Mouse (Mus musculus) left cerebral cortex, postnatal 36 days (tissue): Measurements from ENCODE around the gene Yod1. TPM values are rescaled to one million over a fixed set of nuclear protein-coding genes. Genes with fewer than 3 reads are reported as not detected.
A peak's percentile ranks its signal among the peaks of the same experiment; 100 is the strongest.

Experiments
- DNase-seq, 2 experiments: peaks; one replicate each; pipeline ENCODE4 v3.0.0; 2021 to 2022; ENCODE audit warnings: low spot score in 2 of 2, mixed read lengths in 1 of 2
- intact Hi-C: fragments of 180-260 bp; cut with DNase I; formaldehyde crosslinking; loops from one replicate; pipeline ENCODE4 v1.15.1; 2025
- total RNA-seq, 2 experiments: library from RNA; stranded (reverse); gene quantifications; 2 replicates each; pipeline ENCODE4 v1.2.3; 2021

The Yod1 gene
- total RNA-seq: 10 to 100 TPM; 15.0 to 18.0 TPM

DNA sequence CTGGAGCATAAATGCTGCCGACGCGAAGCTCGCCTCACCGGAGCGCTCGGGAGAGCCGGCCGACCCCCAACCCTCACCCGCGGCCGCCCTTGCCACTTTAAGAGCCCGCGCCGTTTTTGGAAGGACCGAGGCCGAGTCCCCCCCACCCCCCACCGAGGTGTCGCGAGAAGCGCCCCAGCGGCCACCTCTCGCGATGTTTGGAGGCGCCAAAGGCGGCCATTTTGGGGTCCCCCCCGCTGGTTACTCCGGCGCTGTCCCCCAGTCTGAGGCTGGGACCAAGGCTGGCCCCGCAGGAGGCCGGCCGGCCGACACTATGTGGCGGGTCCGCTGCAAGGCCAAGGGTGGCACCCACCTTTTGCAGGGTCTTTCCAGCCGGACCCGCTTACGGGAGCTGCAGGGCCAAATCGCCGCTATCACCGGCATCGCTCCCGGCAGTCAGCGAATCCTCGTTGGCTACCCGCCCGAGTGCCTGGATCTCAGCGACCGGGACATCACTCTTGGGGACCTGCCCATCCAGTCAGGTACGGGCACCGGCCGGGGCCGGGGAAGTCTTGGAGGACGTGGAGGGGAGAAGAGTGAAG lies at the start of gene Yod1:
Gene Yod1, plus strand, starts transcription at position 37 of the 581 bp plus-strand sequence.
- intact Hi-C loops: no loop called here
- peak; percentile 89 to 90 for DNase-seq

DNA sequence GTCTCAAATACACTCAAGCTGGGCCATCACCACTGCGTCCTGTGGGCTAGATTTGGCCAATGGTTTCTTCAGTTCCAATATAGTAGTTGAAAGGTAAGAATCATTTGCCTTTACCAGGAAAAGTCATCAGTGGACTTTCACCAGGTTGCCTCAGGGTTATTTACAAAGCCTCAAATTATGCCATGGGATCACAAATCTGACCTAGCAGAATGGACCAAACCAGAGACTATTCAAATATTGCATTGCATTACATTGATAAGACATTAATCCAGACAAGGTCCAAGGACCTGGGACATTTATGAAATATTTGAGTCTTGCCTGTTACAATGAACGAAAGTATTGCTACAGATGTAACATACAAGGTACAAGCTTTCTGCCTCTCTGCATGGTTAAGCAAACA lies 38.6 kb upstream of the Yod1 start:
- DNase-seq: no peak
- intact Hi-C loops: no loop called here

- no peak for DNase-seq
- intact Hi-C loops: no loop called here
Measured at GRCm38 (mm10) chr1:130681075-130681474, 36.1 kb upstream of the Yod1 start.

GRCm38 (mm10) chr1:130681656-130682413 lies 35.3 kb upstream of the Yod1 start:
- intact Hi-C loops: no loop called here

DNA sequence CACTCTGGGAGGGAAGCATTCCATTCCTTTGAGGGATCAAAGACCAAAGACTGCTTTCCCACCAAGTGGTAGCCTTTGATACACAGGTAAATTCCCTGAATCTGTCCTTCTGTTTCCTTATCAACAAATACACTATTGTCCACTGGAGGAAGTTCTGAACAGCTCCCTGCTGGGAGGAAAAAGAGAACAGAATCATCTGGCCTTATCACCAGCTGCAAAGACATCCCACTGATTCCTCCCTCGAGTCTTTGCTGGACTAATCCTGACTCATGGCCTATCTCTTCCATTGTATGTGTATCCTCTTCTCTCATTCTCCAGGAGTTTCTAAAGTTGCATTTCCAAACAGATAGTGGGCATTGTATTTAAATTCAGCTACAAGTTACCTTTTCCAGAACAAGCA lies 33.2 kb upstream of the Yod1 start:
- intact Hi-C loops: no loop called here
- no peak for DNase-seq

More at GRCm38 (mm10) chr1:130681656-130682413, 35.3 kb upstream of the Yod1 start:
- DNase-seq: no peak

DNA sequence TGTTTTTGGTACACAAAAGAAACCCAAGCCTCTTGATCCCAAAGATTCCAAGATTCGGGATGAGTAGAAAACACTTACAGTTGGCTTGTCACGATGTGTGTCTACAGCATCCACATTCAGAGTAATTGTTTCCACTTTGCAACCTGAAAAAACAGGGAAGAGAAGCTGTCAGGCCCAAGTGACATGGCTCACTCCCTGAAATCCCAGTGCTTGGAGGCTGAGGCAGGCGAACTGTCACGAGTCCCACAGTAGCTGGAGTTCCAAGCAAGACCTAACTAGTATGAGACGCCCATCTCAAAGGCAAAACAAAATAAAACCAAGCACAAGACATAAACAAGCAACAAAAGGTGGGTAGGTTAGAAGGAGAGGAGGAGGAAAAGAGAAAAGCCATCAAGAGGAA lies 18.5 kb upstream of the Yod1 start:
- intact Hi-C loops: loop anchor here (10.0 kb wide), 1 partner anchor 76 kb away; no protein-coding TSS in a partner anchor
- no peak for DNase-seq

DNA sequence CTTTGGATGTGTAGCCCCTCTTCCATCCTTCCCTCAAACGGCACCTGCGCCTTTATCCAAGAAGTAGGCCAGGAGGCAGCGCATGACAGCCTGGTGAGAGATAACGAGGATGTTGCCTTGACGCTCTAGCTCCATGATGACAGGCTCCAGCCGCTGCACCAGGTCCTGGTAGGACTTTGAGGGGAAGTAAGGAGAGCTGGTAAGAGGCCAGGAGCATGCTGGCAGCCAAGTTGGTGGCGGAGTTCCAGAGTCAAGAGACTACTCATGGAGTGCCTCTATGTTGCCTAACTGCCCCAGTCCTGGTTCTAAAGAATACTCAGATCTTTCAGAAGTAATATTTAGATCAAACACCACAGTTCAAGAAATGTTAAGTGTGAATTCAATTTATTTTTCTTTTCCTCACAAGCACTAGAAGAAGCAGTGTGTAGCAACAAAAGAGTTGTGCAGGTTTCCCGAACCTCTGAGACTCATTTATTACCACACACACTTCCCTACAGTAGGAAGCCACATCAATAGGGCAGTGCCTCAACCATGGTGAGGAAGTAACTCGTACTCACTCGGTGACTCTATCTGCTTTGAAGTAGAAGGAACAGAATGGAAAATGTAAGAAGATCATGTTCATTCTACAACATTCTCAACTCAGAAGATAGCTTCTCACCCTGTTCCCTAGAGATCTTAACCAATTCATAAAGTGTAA lies 17.0 kb upstream of the Yod1 start:
- DNase-seq: peak in 1 of 2 experiments; percentile 19
- intact Hi-C loops: loop anchor here (10.0 kb wide), 1 partner anchor 75 kb away; no protein-coding TSS in a partner anchor

DNA sequence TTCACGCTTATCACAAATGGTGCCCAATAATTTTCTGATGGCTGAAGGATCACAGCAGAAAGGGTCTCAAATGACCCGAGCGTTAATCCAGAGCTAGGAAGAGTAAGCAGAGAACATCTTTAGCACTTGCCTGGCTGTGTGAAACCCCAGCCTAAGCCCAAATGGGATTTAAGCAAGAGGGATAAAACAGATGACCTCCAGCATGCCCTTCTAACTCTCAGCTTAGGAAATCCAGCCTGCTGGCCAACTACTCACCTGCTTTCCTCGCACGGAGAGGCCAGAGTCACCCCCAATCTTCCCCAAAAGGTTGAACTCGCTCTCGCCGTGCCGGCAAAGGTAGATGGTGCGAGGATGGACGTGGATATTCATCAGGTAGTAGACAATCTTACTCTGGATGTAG lies 15.2 kb upstream of the Yod1 start:
- DNase-seq: no peak
- intact Hi-C loops: no loop called here

- intact Hi-C loops: no loop called here
- DNase-seq: no peak
Measured at GRCm38 (mm10) chr1:130703613-130704012, 13.5 kb upstream of the Yod1 start.

GRCm38 (mm10) chr1:130710283-130711080 lies 6.6 kb upstream of the Yod1 start:
- no peak for DNase-seq
- intact Hi-C loops: no loop called here

GRCm38 (mm10) chr1:130714046-130714445 lies 3.1 kb upstream of the Yod1 start:
- intact Hi-C loops: no loop called here
- no peak for DNase-seq

DNA sequence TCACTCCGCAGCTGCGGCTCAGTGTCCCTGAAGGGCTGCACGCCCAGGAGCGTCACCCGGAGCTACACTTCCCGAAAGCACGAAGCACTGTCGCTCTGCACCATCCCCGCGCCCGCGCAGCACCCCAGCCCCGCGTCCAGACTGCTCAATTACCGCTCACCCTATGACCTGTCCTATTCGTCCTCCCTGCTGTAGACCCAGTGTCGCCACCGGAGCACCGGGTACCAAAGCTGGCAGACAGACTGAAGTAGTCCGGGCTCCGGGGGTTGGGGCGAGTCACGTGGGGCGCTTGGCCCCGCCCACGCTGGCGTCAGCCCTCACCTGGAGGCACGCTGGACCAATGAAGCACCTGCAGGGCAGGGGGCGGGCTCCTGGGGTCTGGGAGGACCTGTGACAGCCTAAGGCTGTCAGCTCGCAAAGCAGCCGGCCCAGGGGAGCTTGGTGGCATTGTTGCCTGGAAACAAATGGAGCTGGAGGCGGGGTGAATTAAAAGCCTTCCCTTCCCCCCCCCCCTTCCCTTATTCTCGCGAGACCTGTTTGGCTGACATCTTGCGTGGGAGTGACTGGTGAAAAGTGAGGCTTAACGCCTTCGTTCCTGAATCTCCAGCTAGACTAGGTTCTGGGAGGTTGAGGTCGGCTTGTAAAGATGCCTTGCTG lies 1.4 kb upstream of the Yod1 start, which contains the start of gene Gm29427:
Gene Gm29427, minus strand, starts transcription at position 239 of the 657 bp plus-strand sequence.
- intact Hi-C loops: no loop called here
- DNase-seq: peak; percentile 95 to 96

DNA sequence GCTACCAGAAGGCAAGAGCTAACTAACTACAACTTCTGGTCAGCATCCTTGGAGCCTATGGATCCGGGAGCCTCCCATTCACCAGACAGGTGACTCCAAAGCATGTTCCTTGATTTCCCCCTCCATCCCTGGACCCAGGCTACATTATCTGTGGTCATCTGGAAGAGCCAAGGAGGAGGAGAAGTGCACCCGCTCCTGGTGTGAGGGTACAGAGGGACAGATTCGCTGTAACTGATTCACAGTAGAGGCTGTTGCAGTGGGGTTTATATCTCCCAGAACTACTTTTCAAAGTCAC lies 962 bp upstream of the Yod1 start:
- intact Hi-C loops: no loop called here
- DNase-seq: no peak

DNA sequence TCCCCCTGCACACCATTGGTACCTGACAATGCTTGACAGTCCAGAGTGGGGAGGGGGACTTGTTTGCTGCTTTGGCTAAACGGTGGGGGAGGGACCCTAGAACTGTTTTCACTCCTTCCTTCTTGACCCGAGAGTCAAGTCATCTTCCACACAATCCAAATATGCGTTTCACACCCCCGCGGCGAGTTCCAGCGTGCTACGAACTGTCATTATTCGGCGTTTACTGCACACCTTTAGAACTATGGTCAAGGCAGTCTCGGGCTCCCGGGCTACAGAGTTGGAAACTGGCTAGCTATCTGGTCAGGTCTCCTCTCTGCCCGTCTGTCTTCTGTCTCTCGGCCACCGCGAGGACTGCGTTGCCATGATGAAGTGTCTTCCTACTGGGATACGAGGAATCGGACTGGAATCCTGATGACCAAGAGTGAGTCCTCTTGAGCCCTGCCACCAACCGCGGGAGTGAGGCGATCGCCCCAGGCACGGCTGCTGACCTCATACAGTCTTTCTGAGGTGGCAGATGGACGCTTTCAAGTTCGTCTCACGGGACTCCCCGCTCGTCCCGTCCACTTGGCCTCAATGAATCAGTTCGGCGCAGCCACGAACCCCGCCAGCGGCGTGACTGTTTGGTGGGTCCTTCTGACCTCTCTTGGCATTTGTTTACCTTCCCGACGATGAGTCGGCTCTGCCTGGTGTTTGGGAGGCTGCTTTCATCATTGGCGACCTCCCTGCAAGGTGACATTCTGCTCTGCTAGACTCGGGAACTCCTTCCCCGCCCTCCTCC lies 425 bp upstream of the Yod1 start:
- intact Hi-C loops: no loop called here
- DNase-seq: no peak

GRCm38 (mm10) chr1:130724206-130724605 lies 7.1 kb downstream of the Yod1 start:
- intact Hi-C loops: no loop called here
- no peak for DNase-seq

- DNase-seq: no peak
- intact Hi-C loops: no loop called here
Measured at GRCm38 (mm10) chr1:130726396-130726795, 9.3 kb downstream of the Yod1 start.

DNA sequence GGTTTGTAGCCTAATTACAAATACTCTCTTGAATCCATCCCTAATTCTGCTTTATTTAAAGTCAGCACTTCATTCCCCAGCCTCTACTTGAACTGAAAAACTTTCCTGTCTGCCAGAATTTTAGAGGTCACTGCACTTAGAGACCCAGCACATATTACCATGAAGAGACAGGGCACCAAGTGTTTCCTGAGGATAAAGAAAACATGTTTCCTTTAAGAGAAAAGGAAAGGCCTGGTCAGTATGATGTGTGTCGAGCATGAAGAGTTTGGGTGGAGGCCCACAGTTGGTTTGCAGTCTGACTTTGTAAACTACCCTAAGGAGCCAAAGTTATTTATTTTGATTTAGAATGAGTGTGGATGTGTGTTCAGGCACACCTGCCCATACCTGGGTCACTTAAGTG lies 10.9 kb downstream of the Yod1 start:
- DNase-seq: no peak
- intact Hi-C loops: no loop called here

DNA sequence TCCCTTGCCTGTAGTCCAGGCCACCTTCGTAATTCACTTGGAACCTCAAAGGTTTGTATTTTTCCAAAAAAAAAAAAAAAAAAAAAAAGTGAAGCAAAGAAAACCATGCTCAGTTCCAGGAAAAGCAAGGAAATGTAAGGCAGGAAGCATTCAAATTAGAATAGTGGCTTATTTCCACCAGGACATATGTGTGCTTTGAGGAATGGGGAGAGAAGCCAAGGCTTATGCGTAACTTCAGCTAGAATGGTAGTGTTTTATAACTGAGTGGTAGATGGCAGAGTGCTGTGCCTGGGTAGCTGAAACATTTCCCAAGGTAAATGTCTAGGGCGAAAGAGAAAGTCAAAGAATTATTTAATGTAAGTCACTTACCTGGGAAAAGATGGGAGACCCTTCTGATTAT lies 11.6 kb downstream of the Yod1 start:
- intact Hi-C loops: no loop called here
- DNase-seq: no peak

DNA sequence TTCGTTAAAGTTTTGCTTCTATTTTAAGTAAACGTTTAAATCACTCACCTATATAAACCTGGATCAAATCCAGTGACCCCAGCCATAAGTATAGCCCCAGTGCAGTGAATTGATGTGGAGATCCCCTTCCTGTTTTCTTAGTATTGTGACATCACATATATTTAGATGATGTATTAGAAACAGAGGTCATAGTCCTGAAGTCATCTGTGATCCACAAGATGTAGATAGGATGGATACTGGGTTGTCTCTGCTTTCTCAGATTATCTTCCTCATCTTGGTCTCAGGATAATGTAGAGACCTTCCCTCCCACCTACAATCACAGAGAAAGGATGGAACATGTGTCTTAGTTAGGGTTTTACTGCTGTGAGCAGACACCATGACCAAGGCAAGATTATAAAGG lies 12.0 kb downstream of the Yod1 start, which contains the start of gene Pfkfb2:
Gene Pfkfb2, minus strand, starts transcription at position 101 of the 400 bp plus-strand sequence.
- intact Hi-C loops: no loop called here
- DNase-seq: no peak
